Mouse (Mus musculus) ES-Bruce4 (cell line): Measurements from ENCODE around the gene Il1r2. TPM values are rescaled to one million over a fixed set of nuclear protein-coding genes. Genes with fewer than 3 reads are reported as not detected.

Experiments
- H3K27ac ChIP-seq: 2 replicates; pipeline ENCODE4 v1.5.1; 2012; ENCODE audit warnings: low read length, inconsistent platforms; ENCODE audit not compliant: insufficient read depth
- H3K27me3 ChIP-seq: 2 replicates; pipeline ENCODE4 v1.6.1; 2012; ENCODE audit warnings: mild to moderate bottlenecking, low read length, inconsistent platforms; ENCODE audit not compliant: control insufficient read depth, poor library complexity, insufficient read depth, severe bottlenecking
- H3K36me3 ChIP-seq: 2 replicates; pipeline ENCODE4 v1.6.1; 2012; ENCODE audit warnings: inconsistent platforms, mild to moderate bottlenecking, low read length, moderate library complexity; ENCODE audit not compliant: control insufficient read depth, poor library complexity, insufficient read depth, severe bottlenecking
- H3K4me1 ChIP-seq: one replicate; pipeline ENCODE4 v1.8.1; 2011; ENCODE audit warnings: low read length; ENCODE audit not compliant: control insufficient read depth, insufficient read depth
- H3K4me3 ChIP-seq: 2 replicates; pipeline ENCODE4 v1.5.1; 2011; ENCODE audit warnings: low read depth, mild to moderate bottlenecking, low read length
- H3K9ac ChIP-seq: 2 replicates; pipeline ENCODE4 v1.6.1; 2012; ENCODE audit warnings: low read depth, mild to moderate bottlenecking, inconsistent platforms; ENCODE audit not compliant: poor library complexity, severe bottlenecking
- H3K9me3 ChIP-seq: replicated peaks from 2 replicates; pipeline ENCODE4 v1.6.1; 2012; ENCODE audit warnings: mild to moderate bottlenecking, low read length, inconsistent platforms; ENCODE audit not compliant: control insufficient read depth, poor library complexity, insufficient read depth, severe bottlenecking
- CTCF ChIP-seq: IDR thresholded peaks from one replicate; pipeline ENCODE4 v1.8.1; 2011; ENCODE audit warnings: low read depth, low read length
- EP300 ChIP-seq: IDR thresholded peaks from 2 replicates; pipeline ENCODE4 v1.6.1; 2011; ENCODE audit warnings: low read depth, low read length; ENCODE audit not compliant: insufficient read depth
- POLR2A ChIP-seq: IDR thresholded peaks from one replicate; pipeline ENCODE4 v1.8.1; 2011; ENCODE audit warnings: low read length; ENCODE audit not compliant: insufficient read depth
- polyA plus RNA-seq: library from polyadenylated mRNA; stranded (reverse); fragments of >200 nt; gene quantifications from 2 replicates; pipeline ENCODE4 v1.2.4, GENCODE M21; 2011; ENCODE audit warnings: low read depth; ENCODE audit not compliant: missing spikeins, insufficient read depth, insufficient read length

The Il1r2 gene
- polyA plus RNA-seq, 1 experiment = not detected

DNA sequence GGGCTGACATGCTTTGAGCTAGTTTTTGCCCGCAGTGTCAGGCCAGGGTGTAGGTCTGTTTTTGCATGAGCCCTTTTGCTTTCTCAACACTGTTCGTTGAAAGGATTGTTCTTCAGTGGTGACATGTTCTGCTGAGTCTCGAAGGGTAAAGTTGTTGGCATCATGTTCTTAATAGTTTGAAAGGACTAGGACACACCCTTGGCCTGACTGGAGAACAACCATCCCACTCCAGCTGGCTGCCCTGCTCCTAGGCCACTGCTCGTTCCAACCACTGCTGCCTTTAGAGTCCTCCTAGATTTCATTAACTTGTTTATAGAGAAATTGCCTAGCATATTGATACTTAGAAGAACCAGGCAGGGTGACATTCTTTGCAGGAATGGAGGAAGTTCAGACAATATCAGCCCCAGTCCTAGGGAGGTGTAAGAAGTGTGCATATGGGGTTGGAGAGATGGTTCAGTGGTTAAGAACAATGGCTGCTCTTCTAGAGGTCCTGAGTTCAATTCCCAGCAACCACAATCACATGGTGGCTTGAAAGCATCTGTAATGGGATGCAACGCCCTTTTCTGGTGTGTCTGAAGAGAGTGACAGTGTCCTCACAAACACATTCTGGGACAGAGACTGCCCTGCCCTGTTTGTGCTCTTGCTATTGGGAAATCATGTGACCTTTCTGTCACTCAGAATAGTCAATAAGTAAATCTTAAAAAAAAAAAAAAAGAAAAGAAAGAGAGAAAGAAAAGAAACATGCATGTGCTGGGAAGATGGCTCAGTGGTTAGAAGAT lies 34.3 kb downstream of the Il1r2 start:
- Histone ChIP-seq H3K4me1 (no peaks in the 10 kb centered on the region), H3K27ac (no peak overlapping the region)

DNA sequence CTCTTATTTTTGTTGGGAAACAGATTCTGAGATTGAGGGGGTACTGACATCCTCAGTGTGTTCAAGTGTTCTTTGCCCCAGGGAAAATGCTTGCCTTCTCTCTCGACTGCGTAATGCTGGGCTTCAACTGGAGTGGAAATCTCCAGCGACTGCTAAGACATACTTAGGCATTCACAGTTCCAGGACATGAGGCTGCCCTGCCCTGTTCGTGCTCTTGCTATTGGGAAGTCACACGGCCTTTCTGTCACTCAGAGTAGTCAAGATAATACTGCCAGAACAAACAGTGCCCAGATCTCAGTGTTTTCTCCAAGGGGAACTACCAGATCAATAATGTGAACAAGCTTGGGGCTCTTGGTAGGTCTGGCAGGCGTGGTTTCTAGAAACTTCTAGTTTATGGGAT lies 35.9 kb downstream of the Il1r2 start:
- Histone ChIP-seq H3K36me3 (no peaks in the 10 kb centered on the region), H3K27ac (no peak overlapping the region), H3K27me3 (no peaks in the 10 kb centered on the region), H3K9me3 (0 out of 2 replicates have a peak, but pooled peaks cover 3% of the 10 kb centered on the region), H3K4me3 (no peak overlapping the region), H3K9ac (no peak overlapping the region), H3K4me1 (no peaks in the 10 kb centered on the region)
- no peak for TF ChIP-seq CTCF
- TF ChIP-seq POLR2A = no peak
- TF ChIP-seq EP300 = no peak

More for the DNA sequence above, 34.3 kb downstream of the Il1r2 start:
- H3K36me3 ChIP-seq = no peaks in the 10 kb centered on the region
- H3K27me3 ChIP-seq = no peaks in the 10 kb centered on the region; the same call in 1 of the 2 replicates
- no peak for TF ChIP-seq EP300
- no peak for TF ChIP-seq CTCF
- TF ChIP-seq POLR2A = no peak
- no peak overlapping the region for H3K4me3 ChIP-seq
- H3K9me3 ChIP-seq = no peaks in the 10 kb centered on the region
- H3K9ac ChIP-seq = no peak overlapping the region

DNA sequence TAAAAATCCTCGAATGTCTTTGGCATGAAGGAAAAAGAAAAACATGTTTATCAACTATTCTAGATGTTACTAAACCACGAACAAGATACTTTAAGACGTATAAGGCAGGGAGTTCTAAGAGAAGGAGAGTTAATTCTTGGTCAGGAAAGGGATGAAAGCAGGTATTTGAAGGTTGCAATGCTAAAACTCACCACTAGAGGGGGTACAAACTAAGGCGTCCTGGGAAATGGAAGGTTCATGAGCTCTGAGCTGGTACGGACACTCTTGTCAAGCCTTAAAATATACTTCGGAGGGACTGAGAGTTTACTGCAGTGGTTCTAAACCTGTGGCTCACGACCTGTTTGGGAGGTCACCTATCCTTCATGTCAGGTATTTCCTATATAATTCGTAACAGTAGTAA lies 41.4 kb downstream of the Il1r2 start:
- H3K9me3 ChIP-seq = peaks cover 7% of the 10 kb centered on the region; the same call in 1 of the 2 replicates
- H3K4me1 ChIP-seq = no peaks in the 10 kb centered on the region
- H3K36me3 ChIP-seq = no peaks in the 10 kb centered on the region
- no peak overlapping the region for H3K27ac ChIP-seq
- H3K27me3 ChIP-seq = no peaks in the 10 kb centered on the region
- H3K4me3 ChIP-seq = no peak overlapping the region
- TF ChIP-seq EP300 (no peak), CTCF (no peak), POLR2A (no peak)
- no peak overlapping the region for H3K9ac ChIP-seq

DNA sequence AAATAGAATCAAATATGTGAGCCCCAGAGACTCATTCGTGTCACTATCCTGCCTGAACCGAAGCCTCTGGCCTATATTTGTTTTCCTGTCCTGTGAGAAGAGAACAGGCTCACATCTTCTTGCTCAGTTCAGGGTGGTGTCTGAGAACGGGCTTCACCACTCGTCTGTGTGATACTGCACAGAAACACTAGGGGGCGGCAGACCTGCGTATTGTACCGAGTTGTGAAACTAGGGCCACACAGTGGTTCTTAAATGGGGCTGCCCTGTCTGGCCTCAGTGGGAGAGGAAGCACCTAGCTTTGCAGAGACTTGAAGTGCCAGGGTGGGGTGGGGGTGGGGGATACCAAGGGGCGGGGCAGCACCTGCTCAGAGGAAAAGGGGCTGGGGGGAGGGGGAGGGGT lies 42.5 kb downstream of the Il1r2 start:
- H3K27me3 ChIP-seq = no peaks in the 10 kb centered on the region
- no peaks in the 10 kb centered on the region for H3K36me3 ChIP-seq
- TF ChIP-seq POLR2A = no peak
- TF ChIP-seq CTCF = peak; percentile 87
- H3K9ac ChIP-seq = no peak overlapping the region
- no peak overlapping the region for H3K27ac ChIP-seq
- H3K4me1 ChIP-seq = no peaks in the 10 kb centered on the region
- no peak overlapping the region for H3K4me3 ChIP-seq
- H3K9me3 ChIP-seq = peaks cover 7% of the 10 kb centered on the region; the same call in 1 of the 2 replicates

DNA sequence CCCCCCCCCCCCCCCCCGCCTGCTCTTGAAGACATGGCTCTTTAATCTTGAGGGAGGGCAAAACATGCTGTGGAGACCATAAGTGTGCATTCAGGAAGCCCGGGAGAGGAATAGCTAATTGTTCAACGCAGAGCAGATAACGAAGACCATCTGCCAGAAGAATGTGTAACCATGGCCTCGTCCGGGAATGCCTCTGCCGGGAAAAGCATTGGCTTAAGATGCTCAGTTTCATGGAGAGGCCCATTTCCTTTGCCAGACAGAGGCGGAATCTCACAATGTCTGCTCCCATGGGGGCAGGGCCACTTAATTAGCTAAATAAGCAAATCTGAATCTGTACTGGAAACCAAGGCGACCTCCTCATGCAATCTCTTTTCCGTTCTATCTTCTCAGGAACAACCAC lies 43.7 kb downstream of the Il1r2 start:
- no peak for TF ChIP-seq POLR2A
- no peak for TF ChIP-seq CTCF
- TF ChIP-seq EP300 = no peak
- Histone ChIP-seq H3K27me3 (no peaks in the 10 kb centered on the region), H3K9ac (no peak overlapping the region), H3K27ac (no peak overlapping the region), H3K4me1 (no peaks in the 10 kb centered on the region), H3K4me3 (no peak overlapping the region), H3K36me3 (no peaks in the 10 kb centered on the region), H3K9me3 (peaks cover 7% of the 10 kb centered on the region; the same call in 1 of the 2 replicates)

DNA sequence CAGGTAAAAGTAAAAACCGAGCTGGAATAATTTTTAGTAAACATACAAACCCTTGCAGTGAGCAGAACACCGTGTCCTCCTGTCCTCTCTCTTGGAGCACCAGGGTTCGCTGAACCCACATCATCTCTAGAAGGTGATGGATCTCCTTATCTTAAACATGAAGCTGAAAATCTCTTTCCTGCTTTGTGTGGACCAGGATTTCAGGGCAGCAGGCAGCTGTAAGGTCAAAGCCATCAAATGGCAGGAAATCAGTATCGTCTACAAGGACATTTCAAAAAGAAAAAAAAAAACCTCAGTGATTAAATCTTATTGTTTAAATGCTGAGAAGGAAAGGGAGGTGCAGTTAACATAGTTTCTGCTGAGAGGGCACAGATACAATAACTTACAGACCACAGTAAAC lies 50.4 kb downstream of the Il1r2 start:
- Histone ChIP-seq H3K27me3 (no peaks in the 10 kb centered on the region), H3K36me3 (no peaks in the 10 kb centered on the region), H3K4me1 (no peaks in the 10 kb centered on the region), H3K4me3 (no peak overlapping the region), H3K9ac (no peak overlapping the region), H3K27ac (no peak overlapping the region), H3K9me3 (no peaks in the 10 kb centered on the region)
- TF ChIP-seq POLR2A (no peak), EP300 (no peak), CTCF (no peak)
